Mouse (Mus musculus): ENCODE data around the gene Prickle2. TPM values are rescaled to one million over a fixed set of nuclear protein-coding genes. Genes with fewer than 3 reads are reported as not detected.

Prickle2 gene
- 22.7 and 23.6 TPM in 2 replicates for polyA plus RNA-seq (2012; rRNA removed)

GRCm38 (mm10) chr6:92706145-92706466 is at the start of gene Prickle2:
Gene Prickle2 (minus strand): TSS chr6:92706155.
- TF ChIP-seq CTCF (IDR thresholded peaks at IDR 0.05; ENCODE audit: insufficient read depth, low read length) (no peak), POLR2A (IDR thresholded peaks at IDR 0.05; ENCODE audit: borderline replicate concordance, extremely low read depth, low read depth, low read length) (peak; percentile 57; the same call in 1 of the 2 replicates)
- H3K4me3 ChIP-seq (replicated peaks; ENCODE audit: extremely low read depth, low read depth, low read length): peak within 1 kb of the TSS; percentile 61
- H3K4me1 ChIP-seq (ENCODE audit: control insufficient read depth, insufficient read depth, low read length): peaks cover 5% of the 10 kb centered on the region; the same call in 1 of the 2 replicates
- DNase-seq: peak; percentile 69
- 1% methylated on average over 24 of the region's 24 CpGs for WGBS

GRCm38 (mm10) chr6:92752737-92753136 is 46.8 kb upstream of the Prickle2 start:
- H3K4me3 ChIP-seq (replicated peaks; ENCODE audit: extremely low read depth, low read depth, low read length): no peak overlapping the region
- DNase-seq: no peak
- 66% methylated on average over 2 of the region's 2 CpGs for WGBS
- no peak for TF ChIP-seq CTCF (IDR thresholded peaks at IDR 0.05; ENCODE audit: insufficient read depth, low read length)
- no peak for TF ChIP-seq POLR2A (IDR thresholded peaks at IDR 0.05; ENCODE audit: borderline replicate concordance, extremely low read depth, low read depth, low read length)
- H3K4me1 ChIP-seq (ENCODE audit: control insufficient read depth, insufficient read depth, low read length): peaks cover 4% of the 10 kb centered on the region; the same call in 1 of the 2 replicates

- no peak for DNase-seq
- Histone ChIP-seq H3K4me1 (ENCODE audit: control insufficient read depth, insufficient read depth, low read length) (no peaks in the 10 kb centered on the region), H3K4me3 (replicated peaks; ENCODE audit: extremely low read depth, low read depth, low read length) (no peak overlapping the region)
- 56% methylated on average over 4 of the region's 4 CpGs for WGBS
- TF ChIP-seq CTCF (IDR thresholded peaks at IDR 0.05; ENCODE audit: insufficient read depth, low read length) (no peak), POLR2A (IDR thresholded peaks at IDR 0.05; ENCODE audit: borderline replicate concordance, extremely low read depth, low read depth, low read length) (no peak)
Measured at GRCm38 (mm10) chr6:92749420-92749819, 43.5 kb upstream of the Prickle2 start.

GRCm38 (mm10) chr6:92743605-92744004 is 37.6 kb upstream of the Prickle2 start:
- peak; percentile 54 for DNase-seq
- TF ChIP-seq CTCF (IDR thresholded peaks at IDR 0.05; ENCODE audit: insufficient read depth, low read length): peak; percentile 76
- TF ChIP-seq POLR2A (IDR thresholded peaks at IDR 0.05; ENCODE audit: borderline replicate concordance, extremely low read depth, low read depth, low read length): no peak

GRCm38 (mm10) chr6:92737116-92737515 is 31.2 kb upstream of the Prickle2 start:
- H3K4me1 ChIP-seq (ENCODE audit: control insufficient read depth, insufficient read depth, low read length): peaks cover 3% of the 10 kb centered on the region; the same call in 1 of the 2 replicates
- TF ChIP-seq POLR2A (IDR thresholded peaks at IDR 0.05; ENCODE audit: borderline replicate concordance, extremely low read depth, low read depth, low read length): no peak
- TF ChIP-seq CTCF (IDR thresholded peaks at IDR 0.05; ENCODE audit: insufficient read depth, low read length): no peak
- no peak overlapping the region for H3K4me3 ChIP-seq (replicated peaks; ENCODE audit: extremely low read depth, low read depth, low read length)
- WGBS: 69% methylated on average over 1 of the region's 1 CpGs
- DNase-seq: no peak

More at GRCm38 (mm10) chr6:92743605-92744004, 37.6 kb upstream of the Prickle2 start:
- Histone ChIP-seq H3K4me1 (ENCODE audit: control insufficient read depth, insufficient read depth, low read length) (no peaks in the 10 kb centered on the region), H3K4me3 (replicated peaks; ENCODE audit: extremely low read depth, low read depth, low read length) (no peak overlapping the region)
- WGBS: 16% methylated on average over 11 of the region's 11 CpGs

- DNase-seq: no peak
- Histone ChIP-seq H3K4me3 (replicated peaks; ENCODE audit: extremely low read depth, low read depth, low read length) (no peak overlapping the region), H3K4me1 (ENCODE audit: control insufficient read depth, insufficient read depth, low read length) (peaks cover 3% of the 10 kb centered on the region; the same call in 1 of the 2 replicates)
- TF ChIP-seq CTCF (IDR thresholded peaks at IDR 0.05; ENCODE audit: insufficient read depth, low read length) (no peak), POLR2A (IDR thresholded peaks at IDR 0.05; ENCODE audit: borderline replicate concordance, extremely low read depth, low read depth, low read length) (no peak)
Measured at GRCm38 (mm10) chr6:92733651-92734050, 27.7 kb upstream of the Prickle2 start.

- Histone ChIP-seq H3K4me3 (replicated peaks; ENCODE audit: extremely low read depth, low read depth, low read length) (no peak overlapping the region), H3K4me1 (ENCODE audit: control insufficient read depth, insufficient read depth, low read length) (peaks cover 11% of the 10 kb centered on the region)
- TF ChIP-seq POLR2A (IDR thresholded peaks at IDR 0.05; ENCODE audit: borderline replicate concordance, extremely low read depth, low read depth, low read length) (no peak), CTCF (IDR thresholded peaks at IDR 0.05; ENCODE audit: insufficient read depth, low read length) (no peak)
- no peak for DNase-seq
- WGBS: 33% methylated on average over 7 of the region's 7 CpGs
Measured at GRCm38 (mm10) chr6:92728514-92728913, 22.6 kb upstream of the Prickle2 start.

- 3% methylated on average over 10 of the region's 10 CpGs for WGBS
- TF ChIP-seq CTCF (IDR thresholded peaks at IDR 0.05; ENCODE audit: insufficient read depth, low read length) (peak; percentile 91), POLR2A (IDR thresholded peaks at IDR 0.05; ENCODE audit: borderline replicate concordance, extremely low read depth, low read depth, low read length) (no peak)
- DNase-seq: peak; percentile 85
- H3K4me3 ChIP-seq (replicated peaks; ENCODE audit: extremely low read depth, low read depth, low read length): no peak overlapping the region
- H3K4me1 ChIP-seq (ENCODE audit: control insufficient read depth, insufficient read depth, low read length): peaks cover 11% of the 10 kb centered on the region
Measured at GRCm38 (mm10) chr6:92728084-92728483, 22.1 kb upstream of the Prickle2 start.

- H3K4me3 ChIP-seq (replicated peaks; ENCODE audit: extremely low read depth, low read depth, low read length): no peak overlapping the region
- 30% methylated on average over 7 of the region's 7 CpGs for WGBS
- TF ChIP-seq POLR2A (IDR thresholded peaks at IDR 0.05; ENCODE audit: borderline replicate concordance, extremely low read depth, low read depth, low read length) (no peak), CTCF (IDR thresholded peaks at IDR 0.05; ENCODE audit: insufficient read depth, low read length) (no peak)
- H3K4me1 ChIP-seq (ENCODE audit: control insufficient read depth, insufficient read depth, low read length): peaks cover 11% of the 10 kb centered on the region
- DNase-seq: no peak
Measured at GRCm38 (mm10) chr6:92727351-92727986, 21.5 kb upstream of the Prickle2 start.

- H3K4me1 ChIP-seq (ENCODE audit: control insufficient read depth, insufficient read depth, low read length): peaks cover 11% of the 10 kb centered on the region
- H3K4me3 ChIP-seq (replicated peaks; ENCODE audit: extremely low read depth, low read depth, low read length): no peak overlapping the region
- WGBS: 59% methylated on average over 5 of the region's 5 CpGs
- no peak for TF ChIP-seq POLR2A (IDR thresholded peaks at IDR 0.05; ENCODE audit: borderline replicate concordance, extremely low read depth, low read depth, low read length)
- TF ChIP-seq CTCF (IDR thresholded peaks at IDR 0.05; ENCODE audit: insufficient read depth, low read length): no peak
- no peak for DNase-seq
Measured at GRCm38 (mm10) chr6:92726121-92726520, 20.2 kb upstream of the Prickle2 start.

All from lung, adult 2 months (tissue).